Mouse (Mus musculus) stomach, postnatal 0 days (tissue): ENCODE results near the gene Rcan2.

Source experiments
- CTCF ChIP-seq: IDR thresholded peaks from 2 replicates; pipeline ENCODE4 v1.5.1; 2016; ENCODE audit warnings: antibody characterized with exemption, low read depth, mild to moderate bottlenecking, moderate library complexity
- EP300 ChIP-seq: optimal IDR thresholded peaks from 2 replicates; pipeline ENCODE3; 2016; ENCODE audit warnings: antibody characterized with exemption

DNA sequence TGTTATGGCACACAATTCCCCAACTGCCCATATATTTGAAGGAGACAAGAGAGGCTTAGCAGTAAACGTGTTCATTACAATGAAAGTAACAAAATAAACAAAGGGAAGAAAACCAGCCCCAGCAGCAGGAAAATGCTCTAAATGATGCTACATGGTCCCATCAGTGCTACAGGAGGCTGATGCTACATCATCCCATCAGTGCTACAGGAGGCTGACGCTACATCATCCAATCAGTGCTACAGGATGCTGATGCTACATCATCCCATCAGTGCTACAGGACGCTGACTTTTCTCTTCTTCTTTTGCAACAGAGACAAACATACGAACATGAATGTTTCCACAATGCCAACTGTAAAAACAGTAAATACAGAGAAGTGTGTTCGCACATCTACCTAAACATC, 73.3 kb downstream of the Rcan2 start:
- TF ChIP-seq EP300 (no peak), CTCF (no peak)
